Mouse (Mus musculus) hindbrain, postnatal 0 days (tissue): ENCODE measurements around the gene Kmt2e. TPM values are rescaled to one million over a fixed set of nuclear protein-coding genes. Genes with fewer than 3 reads are reported as not detected.
"Not testable (repeated sequence)": the region's sequence is repeated elsewhere in the genome, so short reads cannot be mapped to it uniquely, and the experiment has no call there.

Source experiments
- ATAC-seq: fragments of 200-750 bp; cut with Nextera tagmentation; 2 replicates; pipeline ENCODE4 v1.8.0; 2017; ENCODE audit warnings: mild to moderate bottlenecking, moderate TSS enrichment, moderate library complexity
- DNase-seq: peaks from one replicate; pipeline ENCODE4 v3.0.0-alpha.2; 2015; ENCODE audit warnings: low spot score
- H3K27ac ChIP-seq: fragments of 300-500 bp; sonication (generic); 2 replicates; pipeline ENCODE4 v1.5.1; 2014; ENCODE audit warnings: mild to moderate bottlenecking
- H3K27me3 ChIP-seq: fragments of 300-500 bp; sonication (generic); 2 replicates; pipeline ENCODE4 v1.6.1; 2014; ENCODE audit warnings: low read length, mixed read lengths; ENCODE audit not compliant: insufficient read depth
- H3K36me3 ChIP-seq: fragments of 300-500 bp; sonication (generic); 2 replicates; pipeline ENCODE4 v1.6.1; 2014; ENCODE audit warnings: low read length, mixed read lengths; ENCODE audit not compliant: insufficient read depth
- H3K4me1 ChIP-seq: fragments of 300-500 bp; sonication (generic); 2 replicates; pipeline ENCODE4 v1.6.1; 2014; ENCODE audit warnings: antibody characterized with exemption, low read length, mixed read lengths; ENCODE audit not compliant: insufficient read depth
- H3K4me2 ChIP-seq: fragments of 300-500 bp; sonication (generic); 2 replicates; pipeline ENCODE4 v1.6.1; 2014; ENCODE audit warnings: low read depth, mild to moderate bottlenecking, low read length, moderate library complexity, mixed read lengths
- H3K4me3 ChIP-seq: fragments of 300-500 bp; sonication (generic); 2 replicates; pipeline ENCODE4 v1.5.1; 2014; ENCODE audit warnings: low read length
- H3K9ac ChIP-seq: fragments of 300-500 bp; sonication (generic); replicated peaks from 2 replicates; pipeline ENCODE4 v1.6.1; 2014; ENCODE audit warnings: mild to moderate bottlenecking, low read length, moderate library complexity, mixed read lengths
- H3K9me3 ChIP-seq: fragments of 300-500 bp; sonication (generic); 2 replicates; pipeline ENCODE4 v1.6.1; 2016; ENCODE audit warnings: low read length, mixed read lengths
- CTCF ChIP-seq: IDR thresholded peaks from 2 replicates; pipeline ENCODE4 v1.5.1; 2016; ENCODE audit warnings: antibody characterized with exemption, control low read depth, low read depth
- WGBS: fragments of 180-500 bp; shearing (Covaris S2); extraction: QIAGEN DNeasy Blood & Tissue Kit; methylation state at CpG from one replicate; pipeline ENCODE4 v1.1.7; 2014; 5-methylcytosine and 5-hydroxymethylcytosine counted together
- polyA plus RNA-seq: library from polyadenylated mRNA; unstranded; fragments of >200 nt; fragmentation: Nextera tagmentation; extraction: Ambion mirVana; gene quantifications from 2 replicates; pipeline ENCODE4 v1.2.1, GENCODE M21; 2015
- total RNA-seq: library from RNA; depleted of rRNA; stranded (reverse); fragments of >200 nt; gene quantifications from 2 replicates; pipeline ENCODE4 v1.2.3, GENCODE M21; 2014

Gene Kmt2e
- total and polyA plus RNA-seq, 2 experiments from 2014 or later, result 51.2 to 119 TPM

GRCm38 (mm10) chr5:23439857-23440256 is 5.6 kb downstream of the Kmt2e start:
- Histone ChIP-seq H3K4me1 (0 out of 2 replicates have a peak, but pooled peaks cover 3% of the 10 kb centered on the region), H3K9me3 (no peaks in the 10 kb centered on the region), H3K27ac (no peak overlapping the region), H3K4me2 (peak overlapping the region; percentile 27; the same call in 1 of the 2 replicates), H3K9ac (no peak overlapping the region), H3K27me3 (no peaks in the 10 kb centered on the region), H3K4me3 (no peak overlapping the region), H3K36me3 (no peaks in the 10 kb centered on the region)
- DNase-seq, result no peak
- 83% methylated on average over 3 of the region's 3 CpGs for WGBS
- TF ChIP-seq CTCF, result no peak
- no peak for ATAC-seq

DNA sequence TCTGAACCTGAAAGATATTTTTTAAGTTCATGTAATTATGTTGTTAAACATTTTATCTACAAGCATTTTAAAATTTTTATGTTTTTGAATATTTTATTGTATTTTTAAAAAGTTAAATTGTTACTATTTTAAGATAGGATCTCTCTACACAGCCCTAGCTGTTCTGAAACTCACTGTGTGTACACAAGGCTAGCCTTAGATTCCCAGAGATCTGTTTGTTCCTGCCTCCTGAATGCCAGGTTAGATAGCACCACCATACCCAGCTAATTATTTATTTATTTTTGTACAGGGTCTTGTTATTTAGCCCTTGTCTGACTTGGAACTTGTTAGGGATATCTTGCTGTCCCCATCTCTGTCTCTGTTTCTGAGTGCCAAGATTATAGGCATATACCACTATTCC is 6.3 kb downstream of the Kmt2e start:
- ATAC-seq, result no peak
- no peak for DNase-seq

DNA sequence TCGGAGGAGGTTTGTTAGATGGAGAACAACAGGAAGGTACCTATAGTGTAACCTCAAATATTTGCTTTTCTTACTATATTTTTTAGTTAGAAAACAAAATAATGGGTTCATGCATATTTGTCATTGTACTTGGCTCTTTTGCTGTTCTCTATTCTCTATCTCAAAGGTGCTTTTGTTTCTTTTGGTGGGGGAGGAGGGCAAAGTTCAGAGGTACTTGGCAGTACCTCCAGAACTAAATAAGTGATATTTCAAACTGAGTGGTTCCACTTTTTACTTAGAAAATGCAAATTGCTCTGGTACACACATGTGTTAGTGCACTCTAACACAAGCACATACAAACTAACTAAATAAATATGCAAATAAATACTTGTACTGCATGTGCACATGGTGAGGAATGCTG is 7.7 kb downstream of the Kmt2e start:
- H3K4me2 ChIP-seq, result no peak overlapping the region
- no peak overlapping the region for H3K27ac ChIP-seq
- H3K9me3 ChIP-seq, result no peaks in the 10 kb centered on the region
- 0 out of 2 replicates have a peak, but pooled peaks cover 3% of the 10 kb centered on the region for H3K4me1 ChIP-seq
- ATAC-seq (no peak), DNase-seq (no peak)
- 94% methylated on average over 1 of the region's 1 CpGs for WGBS
- H3K36me3 ChIP-seq, result no peaks in the 10 kb centered on the region
- H3K27me3 ChIP-seq, result no peaks in the 10 kb centered on the region
- H3K9ac ChIP-seq, result no peak overlapping the region
- no peak overlapping the region for H3K4me3 ChIP-seq
- TF ChIP-seq CTCF, result no peak

More for the DNA sequence above, 6.3 kb downstream of the Kmt2e start:
- H3K4me3 ChIP-seq, result no peak overlapping the region
- no peak overlapping the region for H3K4me2 ChIP-seq
- 0 out of 2 replicates have a peak, but pooled peaks cover 3% of the 10 kb centered on the region for H3K4me1 ChIP-seq
- H3K9ac ChIP-seq, result no peak overlapping the region
- H3K36me3 ChIP-seq, result no peaks in the 10 kb centered on the region
- no peak overlapping the region for H3K27ac ChIP-seq
- H3K27me3 ChIP-seq, result no peaks in the 10 kb centered on the region
- TF ChIP-seq CTCF, result no peak
- no peaks in the 10 kb centered on the region for H3K9me3 ChIP-seq

DNA sequence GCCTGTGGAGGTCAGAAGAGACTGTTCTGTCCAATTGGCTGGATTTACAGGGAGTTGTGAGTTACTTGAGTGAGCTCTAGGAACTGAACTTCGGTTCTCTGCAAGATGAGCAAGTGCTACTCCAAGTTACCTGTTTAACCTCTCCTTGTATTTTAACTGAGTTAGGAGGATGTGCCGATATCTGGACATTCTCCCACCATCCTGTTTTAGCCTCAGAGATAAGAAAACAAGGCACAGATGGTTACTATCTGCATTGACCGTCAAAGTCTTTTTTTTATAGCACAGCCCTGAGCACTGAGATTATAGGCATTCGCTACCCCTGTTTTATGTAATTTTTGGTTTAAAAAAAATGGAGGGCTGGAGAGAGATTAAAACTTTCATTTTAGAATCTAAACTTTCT is 10.2 kb downstream of the Kmt2e start:
- no peak overlapping the region for H3K4me2 ChIP-seq
- no peak for ATAC-seq
- no peak overlapping the region for H3K4me3 ChIP-seq
- 85% methylated on average over 4 of the region's 4 CpGs for WGBS
- no peaks in the 10 kb centered on the region for H3K27me3 ChIP-seq
- no peaks in the 10 kb centered on the region for H3K9me3 ChIP-seq
- H3K27ac ChIP-seq, result no peak overlapping the region
- TF ChIP-seq CTCF, result no peak
- no peak overlapping the region for H3K9ac ChIP-seq
- 0 out of 2 replicates have a peak, but pooled peaks cover 3% of the 10 kb centered on the region for H3K4me1 ChIP-seq
- H3K36me3 ChIP-seq, result no peaks in the 10 kb centered on the region
- DNase-seq, result no peak

- not testable (repeated sequence) for H3K36me3 ChIP-seq, H3K4me1 ChIP-seq, DNase-seq, H3K9ac ChIP-seq, H3K4me3 ChIP-seq, H3K27me3 ChIP-seq, ATAC-seq, H3K9me3 ChIP-seq, H3K4me2 ChIP-seq, H3K27ac ChIP-seq
- 86% methylated on average over 2 of the region's 2 CpGs for WGBS
Observed at GRCm38 (mm10) chr5:23453561-23453960, 19.3 kb downstream of the Kmt2e start.

- H3K9me3 ChIP-seq, result no peaks in the 10 kb centered on the region
- no peak overlapping the region for H3K4me2 ChIP-seq
- ATAC-seq (no peak), DNase-seq (peak; percentile 22)
- H3K4me3 ChIP-seq, result no peak overlapping the region
- no peak for TF ChIP-seq CTCF
- 0 out of 2 replicates have a peak, but pooled peaks cover 2% of the 10 kb centered on the region for H3K4me1 ChIP-seq
- WGBS, result 39% methylated on average over 2 of the region's 2 CpGs
- no peak overlapping the region for H3K27ac ChIP-seq
- H3K9ac ChIP-seq, result no peak overlapping the region
- H3K27me3 ChIP-seq, result no peaks in the 10 kb centered on the region
- H3K36me3 ChIP-seq, result peaks cover 4% of the 10 kb centered on the region; the same call in 1 of the 2 replicates
Observed at GRCm38 (mm10) chr5:23461688-23462087, 27.4 kb downstream of the Kmt2e start.

DNA sequence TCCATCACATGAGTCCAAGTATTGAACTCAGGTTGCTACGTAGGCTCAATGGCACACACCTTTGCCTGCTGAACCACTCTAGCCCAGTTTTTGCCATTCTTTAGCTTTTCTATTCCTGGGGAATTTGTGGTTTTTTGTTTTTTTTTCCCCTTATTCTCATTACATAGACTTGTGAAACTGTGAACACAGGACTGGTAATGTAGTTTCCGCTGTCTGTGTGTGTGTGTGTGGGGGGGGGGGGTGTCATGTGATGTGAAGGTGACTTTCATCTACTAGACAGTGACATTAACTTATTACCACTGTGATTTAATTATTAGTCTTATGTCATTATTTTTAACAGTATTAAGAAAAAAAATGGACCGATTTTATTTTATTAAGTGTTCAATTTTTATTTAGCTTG is 30.0 kb downstream of the Kmt2e start:
- ATAC-seq (no peak), DNase-seq (no peak)
- no peak overlapping the region for H3K4me3 ChIP-seq
- no peaks in the 10 kb centered on the region for H3K9me3 ChIP-seq
- no peak for TF ChIP-seq CTCF
- no peaks in the 10 kb centered on the region for H3K27me3 ChIP-seq
- no peak overlapping the region for H3K27ac ChIP-seq
- 0 out of 2 replicates have a peak, but pooled peaks cover 4% of the 10 kb centered on the region for H3K36me3 ChIP-seq
- 93% methylated on average over 3 of the region's 3 CpGs for WGBS
- H3K4me1 ChIP-seq, result no peaks in the 10 kb centered on the region
- no peak overlapping the region for H3K9ac ChIP-seq
- H3K4me2 ChIP-seq, result no peak overlapping the region
